In the genomic region with DNA sequence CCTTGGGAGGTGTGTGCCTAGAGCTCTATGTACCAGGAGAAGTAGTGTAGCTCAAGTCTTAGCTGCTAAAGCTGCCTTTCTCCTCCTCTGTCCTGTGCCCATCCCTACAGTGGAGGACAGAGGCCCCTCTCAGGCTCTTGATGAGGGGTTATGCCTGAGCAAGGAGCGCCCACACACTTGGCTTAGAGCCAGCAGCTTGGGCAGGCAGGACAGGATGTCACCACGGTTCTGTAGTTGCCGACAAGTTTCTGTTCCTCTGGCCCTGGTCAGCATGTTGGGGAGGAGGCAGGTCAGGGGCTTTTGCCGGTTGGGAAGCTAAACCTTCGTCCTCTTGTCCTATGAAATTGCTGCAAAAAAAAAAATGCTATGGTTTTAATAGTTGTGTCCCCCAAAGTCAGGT, we compare ENCODE assay signal across 11 mouse cellular contexts. TPM values are rescaled to one million over a fixed set of nuclear protein-coding genes. Genes with fewer than 3 reads are reported as not detected.
DNase-seq lines count a peak whose midpoint lies in the region; ATAC-seq and TF ChIP-seq lines count a peak whose summit lies in the region.
"Had no signal": no experiment of that assay in that cellular context is flagged by ENCODE, and none has a peak within 500 bp of the region (broad histone marks: within the 10 kb centered on the region; RNA-seq: fewer than 3 reads in every experiment).

No protein-coding gene starts in this region.

- no peaks in the 10 kb centered on the region for H3K79me2 ChIP-seq in heart, adult 2 months (replicated peaks; ENCODE audit: control insufficient read depth, insufficient read depth, low read length)
- H3K79me2 ChIP-seq in CH12.LX (replicated peaks; ENCODE audit: control insufficient read depth, extremely low read depth, insufficient read depth, poor library complexity, severe bottlenecking), result no peaks in the 10 kb centered on the region

- no peaks in the 10 kb centered on the region for H3K36me3 ChIP-seq in heart, adult 2 months (ENCODE audit: control insufficient read depth, insufficient read depth, low read length)
- no peaks in the 10 kb centered on the region for H3K36me3 ChIP-seq in heart, embryonic 10.5 days
- H3K36me3 ChIP-seq in CH12.LX (replicated peaks in 1 of 2; ENCODE audit: control insufficient read depth in 1 of 2, insufficient read depth in 1 of 2, low read length in 1 of 2), result no peaks in the 10 kb centered on the region
- no peaks in the 10 kb centered on the region for H3K36me3 ChIP-seq in forebrain, embryonic 15.5 days
- H3K36me3 ChIP-seq in intestine, embryonic 15.5 days, result no peaks in the 10 kb centered on the region
- H3K36me3 ChIP-seq: embryonic facial prominence, embryonic 13.5 days had no signal

- no peak for TF ChIP-seq RAD21 in CH12.LX (IDR thresholded peaks at IDR 0.05; ENCODE audit: low read depth, low read length)

- peak; percentile 67 for ATAC-seq in megakaryocyte, adult 5-6 weeks (ENCODE audit: poor library complexity, severe bottlenecking)
- ATAC-seq in forebrain, embryonic 15.5 days (replicated peaks), result no peak
- ATAC-seq in intestine, embryonic 15.5 days, result no peak
- no peak for ATAC-seq in erythroblast, adult 5-6 weeks (replicated peaks; ENCODE audit: low FRiP score, poor library complexity, severe bottlenecking)
- ATAC-seq: intestine, postnatal 0 days; Patski had no signal

- TF ChIP-seq EP300 in heart, adult 2 months (IDR thresholded peaks at IDR 0.05; ENCODE audit: insufficient read depth, low read depth, low read length), result no peak
- TF ChIP-seq EP300 in CH12.LX (IDR thresholded peaks at IDR 0.05; ENCODE audit: low read length), result peak; percentile 38; the same call in 1 of the 2 replicates

- 16% methylated on average over 5 of the region's 5 CpGs for WGBS in heart, adult 2 months
- WGBS in heart, embryonic 10.5 days, result 51% methylated on average over 5 of the region's 5 CpGs
- 77% methylated on average over 5 of the region's 5 CpGs for WGBS in forebrain, embryonic 15.5 days
- 63% methylated on average over 5 of the region's 5 CpGs for WGBS in intestine, embryonic 15.5 days

- dilution Hi-C loops in CH12.LX (cut with MboI; ENCODE audit: extremely low pct_ligation_motif_present, extremely low pct_unique_long_range_greater_than_20kb, low sequenced_read_pairs), result no loop called here

- no peaks in the 10 kb centered on the region for H3K27me3 ChIP-seq in heart, adult 2 months (ENCODE audit: control insufficient read depth, insufficient read depth, low read length)
- 0 out of 2 replicates have a peak, but pooled peaks cover 2% of the 10 kb centered on the region for H3K27me3 ChIP-seq in heart, embryonic 10.5 days (ENCODE audit: insufficient read depth, poor library complexity, severe bottlenecking)
- peaks cover 5% of the 10 kb centered on the region for H3K27me3 ChIP-seq in CH12.LX (replicated peaks)
- H3K27me3 ChIP-seq in forebrain, embryonic 15.5 days, result no peaks in the 10 kb centered on the region
- H3K27me3 ChIP-seq in intestine, embryonic 15.5 days (replicated peaks), result no peaks in the 10 kb centered on the region
- H3K27me3 ChIP-seq: embryonic facial prominence, embryonic 13.5 days had no signal

- no peak for TF ChIP-seq POLR2A in heart, adult 2 months (IDR thresholded peaks at IDR 0.05; ENCODE audit: insufficient read depth, low read depth, low read length)
- TF ChIP-seq POLR2A in CH12.LX (IDR thresholded peaks at IDR 0.05; ENCODE audit: low read depth, low read length), result no peak

- intact Hi-C loops in heart, adult 2 months (cut with DNase I), result no loop called here
- intact Hi-C loops in heart, postnatal 10 days (cut with DNase I), result no loop called here

- H3K4me3 ChIP-seq in heart, adult 2 months, result no peak overlapping the region
- H3K4me3 ChIP-seq in heart, embryonic 10.5 days, result no peak overlapping the region
- no peak overlapping the region for H3K4me3 ChIP-seq in CH12.LX (replicated peaks in 1 of 3; ENCODE audit: low read depth in 2 of 3, low read length in 2 of 3, poor library complexity in 1 of 3)
- H3K4me3 ChIP-seq in forebrain, embryonic 15.5 days, result no peak overlapping the region
- no peak overlapping the region for H3K4me3 ChIP-seq in intestine, embryonic 15.5 days (replicated peaks)
- H3K4me3 ChIP-seq: embryonic facial prominence, embryonic 13.5 days had no signal

- in situ Hi-C loops in CH12.LX (cut with MboI; ENCODE audit: low pct_ligation_motif_present, low pct_unique_long_range_greater_than_20kb, low sequenced_read_pairs), result no loop called here

- H3K9me3 ChIP-seq in heart, embryonic 10.5 days, result no peaks in the 10 kb centered on the region
- peaks cover 11% of the 10 kb centered on the region for H3K9me3 ChIP-seq in CH12.LX (replicated peaks; ENCODE audit: low read length)
- H3K9me3 ChIP-seq in forebrain, embryonic 15.5 days, result no peaks in the 10 kb centered on the region
- no peaks in the 10 kb centered on the region for H3K9me3 ChIP-seq in intestine, embryonic 15.5 days
- H3K9me3 ChIP-seq: embryonic facial prominence, embryonic 13.5 days had no signal

- H3K4me1 ChIP-seq in heart, adult 2 months (ENCODE audit: control insufficient read depth, insufficient read depth, low read length), result no peaks in the 10 kb centered on the region
- peaks cover 8% of the 10 kb centered on the region for H3K4me1 ChIP-seq in heart, embryonic 10.5 days
- H3K4me1 ChIP-seq in CH12.LX (ENCODE audit: control insufficient read depth in 1 of 2, insufficient read depth in 2 of 2), result peaks cover 15 to 56% of the 10 kb centered on the region in 2 experiments
- H3K4me1 ChIP-seq in forebrain, embryonic 15.5 days, result no peaks in the 10 kb centered on the region
- no peaks in the 10 kb centered on the region for H3K4me1 ChIP-seq in intestine, embryonic 15.5 days (replicated peaks)
- H3K4me1 ChIP-seq: embryonic facial prominence, embryonic 13.5 days had no signal

- no peak overlapping the region for H3K27ac ChIP-seq in heart, adult 2 months
- no peak overlapping the region for H3K27ac ChIP-seq in heart, embryonic 10.5 days
- no peak overlapping the region for H3K27ac ChIP-seq in CH12.LX (ENCODE audit: insufficient read depth, low read depth)
- no peak overlapping the region for H3K27ac ChIP-seq in forebrain, embryonic 15.5 days (replicated peaks)
- no peak overlapping the region for H3K27ac ChIP-seq in intestine, embryonic 15.5 days
- H3K27ac ChIP-seq: embryonic facial prominence, embryonic 13.5 days had no signal

- no peak overlapping the region for H3K9ac ChIP-seq in heart, adult 2 months (ENCODE audit: low read depth, low read length)
- no peak overlapping the region for H3K9ac ChIP-seq in CH12.LX (ENCODE audit: insufficient read depth, low read depth)
- no peak overlapping the region for H3K9ac ChIP-seq in forebrain, embryonic 15.5 days (replicated peaks)
- no peak overlapping the region for H3K9ac ChIP-seq in intestine, embryonic 15.5 days
- H3K9ac ChIP-seq: embryonic facial prominence, embryonic 13.5 days had no signal

- no peak overlapping the region for H3K4me2 ChIP-seq in CH12.LX (ENCODE audit: insufficient read depth, low read depth, poor library complexity, severe bottlenecking)
- no peak overlapping the region for H3K4me2 ChIP-seq in forebrain, embryonic 15.5 days (replicated peaks)
- H3K4me2 ChIP-seq in intestine, embryonic 15.5 days (replicated peaks), result no peak overlapping the region
- H3K4me2 ChIP-seq: embryonic facial prominence, embryonic 13.5 days had no signal

- DNase-seq in heart, adult 2 months, result peak; percentile 39 to 71
- no peak for DNase-seq in heart, embryonic 10.5 days (ENCODE audit: low spot score)
- no peak for DNase-seq in CH12.LX (ENCODE audit: extremely low read depth)
- DNase-seq in heart, postnatal 10 days, result peak; percentile 18 to 26

- no peak for TF ChIP-seq CTCF in heart, adult 2 months (IDR thresholded peaks at IDR 0.05)
- no peak for TF ChIP-seq CTCF in CH12.LX (conservative IDR thresholded peaks at IDR 0.05 in 1 of 2, IDR thresholded peaks at IDR 0.05 in 1 of 2; ENCODE audit: low read depth in 2 of 2, low read length in 2 of 2)

TF ChIP-seq in CH12.LX, 34 proteins besides CTCF, POLR2A, EP300 and RAD21:
- TF ChIP-seq BHLHE40 (IDR thresholded peaks at IDR 0.05; ENCODE audit: low read depth, low read length) (peak; percentile 19; the same call in 1 of the 2 replicates), MAZ (IDR thresholded peaks at IDR 0.05; ENCODE audit: low read depth, low read length) (no peak), SIN3A (IDR thresholded peaks at IDR 0.05; ENCODE audit: low read length) (no peak), GABPA (IDR thresholded peaks at IDR 0.05; ENCODE audit: insufficient replicate concordance, low read depth, low read length) (no peak), IRF4 (IDR thresholded peaks at IDR 0.05; ENCODE audit: low read depth, low read length) (peak; percentile 61; the same call in 1 of the 2 replicates), UBTF (IDR thresholded peaks at IDR 0.05; ENCODE audit: low read depth, low read length) (no peak)

RNA-seq across cellular contexts. Expression of gene Ccr6, which starts 3.8 kb away (rescaled TPM):
- total RNA-seq in heart, adult 2 months (2021), result not detected
- 0.56 and 0.62 TPM in 2 replicates for polyA plus RNA-seq in heart, adult 2 months (2012; rRNA removed)
- not detected in 2 replicates for polyA plus RNA-seq in heart, embryonic 10.5 days (2016; fragmentation: Nextera tagmentation; extraction: Ambion mirVana)
- total RNA-seq in CH12.LX (2012; rRNA removed) (1.5 and 1.8 TPM in 2 replicates), CH12.LX (2014; rRNA removed) (4.1 and 5.2 TPM in 2 replicates)
- polyA plus RNA-seq in CH12.LX (2012; ENCODE audit: insufficient read length, low read depth), result 8.0 TPM in 2 replicates
- total RNA-seq in heart, postnatal 10 days (2021), result not detected
- 0.47 TPM in 1 of 2 replicates, not detected in the other for total RNA-seq in megakaryocyte, adult 5-6 weeks (2015)
- total RNA-seq in megakaryocyte, adult 5-6 weeks (2017), result 0.12 and 0.62 TPM in 2 replicates
- not detected in 2 replicates for polyA plus RNA-seq in forebrain, embryonic 15.5 days (2015; fragmentation: Nextera tagmentation; extraction: Ambion mirVana)
- 0.50 and 0.86 TPM in 2 replicates for polyA plus RNA-seq in intestine, embryonic 15.5 days (2015; fragmentation: Nextera tagmentation; extraction: Ambion mirVana)
- total RNA-seq in erythroblast, adult 5-6 weeks (2015; ENCODE audit: low replicate concordance), result not detected in 2 replicates
- total RNA-seq in erythroblast, adult 5-6 weeks (2017; ENCODE audit: low replicate concordance), result not detected in 2 replicates
- polyA plus RNA-seq: embryonic facial prominence, embryonic 13.5 days; Patski had no signal

RNA-seq across cellular contexts. Expression of gene Mpc1, which starts 50.6 kb away (rescaled TPM):
- 100 to 1,000 TPM; 699 to 921 TPM for total RNA-seq in heart, adult 2 months (2021)
- polyA plus RNA-seq in heart, adult 2 months (2012; rRNA removed), result 643 and 921 TPM in 2 replicates
- polyA plus RNA-seq in heart, embryonic 10.5 days (2016; fragmentation: Nextera tagmentation; extraction: Ambion mirVana), result 96.2 and 144 TPM in 2 replicates
- total RNA-seq in CH12.LX (2012; rRNA removed) (60.4 and 66.7 TPM in 2 replicates), CH12.LX (2014; rRNA removed) (232 and 250 TPM in 2 replicates)
- polyA plus RNA-seq in CH12.LX (2012; ENCODE audit: insufficient read length, low read depth), result 75.4 and 77.4 TPM in 2 replicates
- 100 to 1,000 TPM; 352 to 392 TPM for total RNA-seq in heart, postnatal 10 days (2021)
- 198 and 227 TPM in 2 replicates for total RNA-seq in megakaryocyte, adult 5-6 weeks (2015)
- total RNA-seq in megakaryocyte, adult 5-6 weeks (2017), result 109 and 143 TPM in 2 replicates
- polyA plus RNA-seq in forebrain, embryonic 15.5 days (2015; fragmentation: Nextera tagmentation; extraction: Ambion mirVana), result 303 and 312 TPM in 2 replicates
- 192 and 199 TPM in 2 replicates for polyA plus RNA-seq in intestine, embryonic 15.5 days (2015; fragmentation: Nextera tagmentation; extraction: Ambion mirVana)
- 46.5 and 65.0 TPM in 2 replicates for total RNA-seq in erythroblast, adult 5-6 weeks (2015; ENCODE audit: low replicate concordance)
- total RNA-seq in erythroblast, adult 5-6 weeks (2017; ENCODE audit: low replicate concordance), result 21.7 and 52.1 TPM in 2 replicates

Comparison
In these comparisons a context has a peak if more than half of its experiments do, and no peak if none do; other contexts are left out.
1. DNase-seq: peak in heart, adult 2 months (2 of 2) and heart, postnatal 10 days (2 of 2); none in heart, embryonic 10.5 days (single experiment) and CH12.LX (single experiment).